Mouse (Mus musculus): Measurements from ENCODE around the gene Zfp287.

GRCm38 (mm10) chr11:62691592-62691991 lies 40.1 kb downstream of the Zfp287 start:
- TF ChIP-seq CTCF (conservative IDR thresholded peaks at IDR 0.05; ENCODE audit: insufficient read depth, insufficient read length, low read depth, low read length), result no peak
- TF ChIP-seq POLR2A (IDR thresholded peaks at IDR 0.05; ENCODE audit: low read depth, low read length), result no peak

Data from kidney, adult 2 months (tissue).